ENCODE assay signal across 19 mouse cellular contexts in the genomic region with DNA sequence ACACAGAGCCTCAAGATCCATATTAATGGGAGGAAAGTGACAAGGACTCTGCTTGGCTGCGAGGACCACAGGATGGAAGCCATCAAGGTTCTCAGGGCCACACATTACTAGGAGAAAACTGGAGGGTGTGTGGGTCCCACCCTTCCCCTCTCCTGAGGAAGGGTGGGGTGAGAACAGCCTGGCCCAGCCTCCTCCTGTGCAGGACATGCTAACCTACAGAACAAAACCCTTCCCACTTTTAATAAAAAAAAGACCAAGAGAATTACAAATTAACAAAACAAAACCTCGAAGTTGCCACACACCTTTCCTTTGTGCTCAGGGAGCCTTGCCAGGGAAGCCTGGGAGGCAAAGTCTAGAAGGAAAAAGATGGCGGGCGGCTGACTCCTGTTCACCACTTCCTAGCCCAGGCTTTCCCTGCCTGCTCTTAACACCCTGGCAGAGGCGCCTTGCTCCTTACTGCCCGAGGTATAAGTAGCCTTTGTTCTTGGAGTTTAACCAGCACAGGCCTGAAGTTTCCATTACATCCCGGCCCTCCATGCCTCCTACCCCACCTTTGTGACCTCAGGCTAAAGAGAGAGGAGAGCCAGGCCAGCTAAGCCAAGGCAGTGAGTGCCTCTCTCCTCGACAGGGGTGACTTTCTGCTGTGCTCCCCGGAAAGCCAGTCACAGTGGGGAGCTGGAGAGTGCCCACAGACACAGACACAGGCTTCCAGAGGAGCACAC.
A peak's percentile ranks its signal among the peaks of the same experiment; 100 is the strongest.
DNase-seq lines count a peak whose midpoint lies in the region; ATAC-seq lines count a peak whose summit lies in the region.
"Had no signal": no experiment of that assay in that cellular context is flagged by ENCODE, and none has a peak within 500 bp of the region (broad histone marks: within the 10 kb centered on the region; RNA-seq: fewer than 3 reads in every experiment).

No protein-coding gene starts in this region.

- no peak overlapping the region for H3K27ac ChIP-seq in kidney, embryonic 16.5 days (ENCODE audit: low read length)
- peak overlapping the region; percentile 85 for H3K27ac ChIP-seq in embryonic facial prominence, embryonic 15.5 days (replicated peaks)
- peak overlapping the region; percentile 20; the same call in 1 of the 2 replicates for H3K27ac ChIP-seq in stomach, embryonic 16.5 days (ENCODE audit: low read length)
- H3K27ac ChIP-seq: hindbrain, embryonic 12.5 days; liver, embryonic 15.5 days; macrophage; midbrain, embryonic 13.5 days had no signal

- H3K36me3 ChIP-seq in kidney, embryonic 16.5 days (ENCODE audit: insufficient read depth, low read length), result no peaks in the 10 kb centered on the region
- H3K36me3 ChIP-seq in embryonic facial prominence, embryonic 15.5 days, result peaks cover 3% of the 10 kb centered on the region; the same call in 1 of the 2 replicates
- H3K36me3 ChIP-seq in stomach, embryonic 16.5 days (ENCODE audit: control insufficient read depth, insufficient read depth, low read length), result no peaks in the 10 kb centered on the region
- H3K36me3 ChIP-seq: hindbrain, embryonic 12.5 days; liver, embryonic 15.5 days; midbrain, embryonic 13.5 days had no signal

- H3K27me3 ChIP-seq in kidney, embryonic 16.5 days (ENCODE audit: insufficient read depth, low read length), result no peaks in the 10 kb centered on the region
- no peaks in the 10 kb centered on the region for H3K27me3 ChIP-seq in embryonic facial prominence, embryonic 15.5 days
- no peaks in the 10 kb centered on the region for H3K27me3 ChIP-seq in stomach, embryonic 16.5 days (ENCODE audit: control insufficient read depth, insufficient read depth, low read length)
- H3K27me3 ChIP-seq: hindbrain, embryonic 12.5 days; liver, embryonic 15.5 days; midbrain, embryonic 13.5 days had no signal

- WGBS in kidney, embryonic 16.5 days, result 64% methylated on average over 9 of the region's 9 CpGs
- 53% methylated on average over 9 of the region's 9 CpGs for WGBS in embryonic facial prominence, embryonic 15.5 days
- WGBS in stomach, embryonic 16.5 days, result 63% methylated on average over 9 of the region's 9 CpGs

- ATAC-seq in kidney, embryonic 16.5 days (ENCODE audit: low FRiP score, low TSS enrichment), result 0 out of 2 replicates have a peak, but pooled peaks have one; percentile 20
- no peak for ATAC-seq in embryonic facial prominence, embryonic 15.5 days (ENCODE audit: insufficient number of reproducible peaks, low FRiP score, low TSS enrichment, low read depth)
- no peak for ATAC-seq in stomach, embryonic 16.5 days (ENCODE audit: insufficient read depth, low FRiP score)
- ATAC-seq: activated CD4-positive, CD25-positive, alpha-beta regulatory T cell, adult 4 months; forebrain, embryonic 14.5 days; midbrain, embryonic 13.5 days had no signal

- peak; percentile 65 for DNase-seq in gastrocnemius, adult 18-20 months (ENCODE audit: low spot score)
- no peak for DNase-seq in gastrocnemius, postnatal 4 days (ENCODE audit: low spot score in 2 of 2)
- DNase-seq in kidney, postnatal 10 days, result no peak
- no peak for DNase-seq in T-cell, adult 2 months (ENCODE audit: low spot score)
- DNase-seq in urinary bladder, postnatal 14 days (ENCODE audit: low spot score), result no peak
- DNase-seq: cerebellum, adult 11 months; cerebellum, postnatal 36 days; kidney, adult 9 months; right cerebral cortex, postnatal 4 days; thymus, postnatal 36 days had no signal

- no peaks in the 10 kb centered on the region for H3K9me3 ChIP-seq in kidney, embryonic 16.5 days (ENCODE audit: low read length)
- no peaks in the 10 kb centered on the region for H3K9me3 ChIP-seq in embryonic facial prominence, embryonic 15.5 days (replicated peaks)
- H3K9me3 ChIP-seq in stomach, embryonic 16.5 days (replicated peaks; ENCODE audit: control insufficient read depth, low read length), result no peaks in the 10 kb centered on the region
- H3K9me3 ChIP-seq: hindbrain, embryonic 12.5 days; liver, embryonic 15.5 days; midbrain, embryonic 13.5 days had no signal

- no peak overlapping the region for H3K4me3 ChIP-seq in kidney, embryonic 16.5 days (ENCODE audit: low read length)
- H3K4me3 ChIP-seq in embryonic facial prominence, embryonic 15.5 days (replicated peaks), result no peak overlapping the region
- no peak overlapping the region for H3K4me3 ChIP-seq in stomach, embryonic 16.5 days (replicated peaks; ENCODE audit: low read length)
- H3K4me3 ChIP-seq: hindbrain, embryonic 12.5 days; liver, embryonic 15.5 days; midbrain, embryonic 13.5 days had no signal

- H3K4me1 ChIP-seq in kidney, embryonic 16.5 days (ENCODE audit: insufficient read depth, low read length), result peaks cover 36% of the 10 kb centered on the region
- peaks cover 68% of the 10 kb centered on the region for H3K4me1 ChIP-seq in embryonic facial prominence, embryonic 15.5 days
- peaks cover 22% of the 10 kb centered on the region for H3K4me1 ChIP-seq in stomach, embryonic 16.5 days (ENCODE audit: control insufficient read depth, insufficient read depth, low read length)

- H3K9ac ChIP-seq in kidney, embryonic 16.5 days (replicated peaks; ENCODE audit: low read length), result no peak overlapping the region
- no peak overlapping the region for H3K9ac ChIP-seq in embryonic facial prominence, embryonic 15.5 days
- H3K9ac ChIP-seq in stomach, embryonic 16.5 days (ENCODE audit: low read length), result no peak overlapping the region
- H3K9ac ChIP-seq: hindbrain, embryonic 12.5 days; liver, embryonic 15.5 days; midbrain, embryonic 13.5 days had no signal

- no peak overlapping the region for H3K4me2 ChIP-seq in kidney, embryonic 16.5 days (replicated peaks; ENCODE audit: low read depth, low read length)
- H3K4me2 ChIP-seq in embryonic facial prominence, embryonic 15.5 days (replicated peaks), result no peak overlapping the region
- no peak overlapping the region for H3K4me2 ChIP-seq in stomach, embryonic 16.5 days (ENCODE audit: low read depth, low read length)
- H3K4me2 ChIP-seq: hindbrain, embryonic 12.5 days; liver, embryonic 15.5 days; midbrain, embryonic 13.5 days had no signal
